Mouse (Mus musculus): ENCODE measurements around the gene Anapc4. TPM values are rescaled to one million over a fixed set of nuclear protein-coding genes. Genes with fewer than 3 reads are reported as not detected.

Gene Anapc4
- polyA plus RNA-seq (2012; fragmentation: generic; extraction: Trizol): 41.3 TPM
- long read RNA-seq, experiment 1, transcript Anapc4-201 (28 exons, 3,854 nt): major isoform, 52 of 73 reads
- long read RNA-seq, experiment 1, transcript Anapc4-204 (2 exons, 745 nt): minor isoform, 5 of 73 reads
- long read RNA-seq, experiment 1, partial matches to known transcripts: 11 of 73 reads
- long read RNA-seq, experiment 1, other reads (novel, unspliced or antisense): 5 of 73 reads
- long read RNA-seq, experiment 2, transcript Anapc4-201 (28 exons, 3,854 nt): major isoform, 659 of 706 reads
- long read RNA-seq, experiment 2, partial matches to known transcripts: 5 of 706 reads
- long read RNA-seq, experiment 2, other reads (novel, unspliced or antisense): 40 of 706 reads

DNA sequence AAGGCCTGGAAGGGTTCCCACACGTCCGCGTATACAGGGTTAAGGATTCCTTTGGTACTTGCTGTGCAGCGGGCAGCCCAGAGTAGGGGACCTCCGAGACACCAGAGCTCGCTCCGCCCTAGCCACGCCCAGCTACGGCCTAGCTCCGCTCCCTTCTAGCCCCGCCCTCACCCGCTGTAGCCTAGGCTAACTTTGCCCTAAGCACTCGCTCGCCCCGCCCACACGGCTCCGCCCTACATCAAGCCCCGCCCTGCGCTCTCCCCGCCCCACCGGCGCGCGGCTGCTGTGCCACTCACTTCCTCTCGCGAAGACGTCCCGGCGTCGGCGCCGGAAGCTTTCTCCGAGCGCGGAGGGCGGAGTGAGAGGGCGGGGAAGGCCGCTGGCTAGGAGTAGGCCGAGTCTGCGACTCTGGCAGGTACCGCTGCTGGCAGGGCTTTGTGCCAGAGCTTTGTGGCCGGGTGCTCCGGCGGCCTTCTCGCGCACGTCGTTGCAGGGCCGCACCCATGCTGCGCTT, at the start of gene Anapc4:
TSS of gene Anapc4 (plus strand) at position 252 of the 514 bp plus-strand sequence.
- H3ac ChIP-seq (ENCODE audit: control insufficient read depth, insufficient read length, low read depth): peak within 1 kb of the TSS; percentile 83
- H3K79me2 ChIP-seq (ENCODE audit: control insufficient read depth, insufficient read depth): peaks cover 48% of the 10 kb centered on the region
- TF ChIP-seq USF1 (IDR thresholded peaks at IDR 0.05; ENCODE audit: low read depth) (no peak), MAX (IDR thresholded peaks at IDR 0.05) (peak; percentile 15)
- H3K4me3 ChIP-seq (ENCODE audit: insufficient read depth, poor library complexity, severe bottlenecking): peak within 1 kb of the TSS; percentile 77
- H3K27me3 ChIP-seq (ENCODE audit: control insufficient read depth, insufficient read depth, insufficient read length): no peaks in the 10 kb centered on the region
- peaks cover 31% of the 10 kb centered on the region for H3K79me3 ChIP-seq (ENCODE audit: low read depth)
- peaks cover 23% of the 10 kb centered on the region for H3K36me3 ChIP-seq (ENCODE audit: control insufficient read depth, insufficient read depth)

DNA sequence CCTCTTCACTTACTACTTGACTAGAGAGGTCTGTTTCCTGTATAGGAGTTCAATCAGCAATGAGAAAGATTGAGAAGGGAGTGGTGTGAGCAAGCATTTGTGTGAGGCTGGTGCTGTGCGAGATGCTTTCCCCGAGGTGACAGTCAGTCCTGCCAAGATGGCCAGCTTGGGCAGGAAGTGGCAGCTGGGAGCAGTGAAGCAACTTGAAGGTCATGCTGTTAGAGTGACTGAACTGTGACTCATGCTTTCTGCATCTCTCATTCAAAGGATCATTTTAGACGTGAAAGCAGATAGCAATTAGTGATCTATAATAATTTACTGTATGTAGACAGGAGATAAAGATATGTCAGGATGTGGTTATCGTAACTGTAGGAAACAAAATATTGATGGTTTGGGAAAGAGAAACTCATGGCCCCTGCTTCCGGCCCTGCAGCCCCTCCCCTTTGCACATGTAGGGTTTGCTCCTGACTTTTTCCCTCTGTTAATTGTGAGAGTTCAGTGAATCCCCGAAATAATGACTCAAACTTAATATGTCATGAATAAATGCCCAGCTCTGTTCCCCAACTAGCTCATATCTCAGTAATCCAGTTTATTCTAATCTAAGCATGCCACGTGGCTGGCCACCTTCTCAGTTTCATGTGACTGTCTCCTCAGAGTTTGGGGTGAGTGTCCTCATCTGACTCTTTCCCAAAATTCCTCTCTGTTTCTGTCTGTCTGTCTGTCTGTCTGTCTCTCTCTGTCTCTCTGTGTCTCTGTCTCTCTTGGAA, 47.1 kb upstream of the Anapc4 start:
- Histone ChIP-seq H3K36me3 (ENCODE audit: control insufficient read depth, insufficient read depth) (peaks cover 35% of the 10 kb centered on the region), H3ac (ENCODE audit: control insufficient read depth, insufficient read length, low read depth) (no peak overlapping the region), H3K79me2 (ENCODE audit: control insufficient read depth, insufficient read depth) (peaks cover 76% of the 10 kb centered on the region), H3K27me3 (ENCODE audit: control insufficient read depth, insufficient read depth, insufficient read length) (no peaks in the 10 kb centered on the region), H3K4me3 (ENCODE audit: insufficient read depth, poor library complexity, severe bottlenecking) (no peak overlapping the region), H3K79me3 (ENCODE audit: low read depth) (peaks cover 47% of the 10 kb centered on the region)
- TF ChIP-seq MYOG (IDR thresholded peaks at IDR 0.05; ENCODE audit: control insufficient read depth, extremely low read depth, insufficient read length): no peak
- peak; percentile 67 for TF ChIP-seq FOSL1 (IDR thresholded peaks at IDR 0.05; ENCODE audit: insufficient read depth, low read length, poor library complexity, severe bottlenecking)
- peak; percentile 93 for TF ChIP-seq CEBPB (IDR thresholded peaks at IDR 0.05; ENCODE audit: low read depth)
- peak; percentile 89 for TF ChIP-seq MYOD1 (IDR thresholded peaks at IDR 0.05; ENCODE audit: control insufficient read depth, insufficient read length, low read depth)
- TF ChIP-seq MAX (IDR thresholded peaks at IDR 0.05): peak; percentile 90
- no peak for TF ChIP-seq CTCF (IDR thresholded peaks at IDR 0.05; ENCODE audit: control insufficient read depth, insufficient read depth, insufficient read length)
- peak; percentile 72 for TF ChIP-seq USF1 (IDR thresholded peaks at IDR 0.05; ENCODE audit: low read depth)

DNA sequence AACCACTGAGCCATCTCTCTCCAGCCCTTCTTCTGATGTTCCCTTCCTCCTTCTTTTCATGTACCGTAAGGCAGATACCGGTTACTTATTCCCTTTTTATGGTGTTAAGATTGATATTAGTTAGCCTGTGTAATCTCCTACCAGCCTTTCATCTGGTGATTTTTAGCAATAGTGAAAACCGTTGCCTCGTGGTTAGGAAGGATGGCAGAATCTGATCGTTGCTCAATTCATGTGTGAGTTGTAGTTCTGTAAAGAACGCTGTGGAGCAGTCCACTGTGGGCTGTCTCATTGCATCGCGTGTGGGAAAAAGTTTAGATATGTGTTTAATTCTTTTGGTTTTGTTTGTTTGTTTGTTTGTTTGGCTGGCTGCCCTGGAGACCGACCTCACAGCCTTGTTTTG, 40.6 kb upstream of the Anapc4 start:
- no peak overlapping the region for H3K4me3 ChIP-seq (ENCODE audit: insufficient read depth, poor library complexity, severe bottlenecking)
- TF ChIP-seq MAX (IDR thresholded peaks at IDR 0.05): no peak
- TF ChIP-seq FOSL1 (IDR thresholded peaks at IDR 0.05; ENCODE audit: insufficient read depth, low read length, poor library complexity, severe bottlenecking): no peak
- TF ChIP-seq USF1 (IDR thresholded peaks at IDR 0.05; ENCODE audit: low read depth): no peak
- TF ChIP-seq CTCF (IDR thresholded peaks at IDR 0.05; ENCODE audit: control insufficient read depth, insufficient read depth, insufficient read length): no peak
- TF ChIP-seq MYOG (IDR thresholded peaks at IDR 0.05; ENCODE audit: control insufficient read depth, extremely low read depth, insufficient read length): no peak
- TF ChIP-seq CEBPB (IDR thresholded peaks at IDR 0.05; ENCODE audit: low read depth): no peak
- no peak for TF ChIP-seq MYOD1 (IDR thresholded peaks at IDR 0.05; ENCODE audit: control insufficient read depth, insufficient read length, low read depth)

DNA sequence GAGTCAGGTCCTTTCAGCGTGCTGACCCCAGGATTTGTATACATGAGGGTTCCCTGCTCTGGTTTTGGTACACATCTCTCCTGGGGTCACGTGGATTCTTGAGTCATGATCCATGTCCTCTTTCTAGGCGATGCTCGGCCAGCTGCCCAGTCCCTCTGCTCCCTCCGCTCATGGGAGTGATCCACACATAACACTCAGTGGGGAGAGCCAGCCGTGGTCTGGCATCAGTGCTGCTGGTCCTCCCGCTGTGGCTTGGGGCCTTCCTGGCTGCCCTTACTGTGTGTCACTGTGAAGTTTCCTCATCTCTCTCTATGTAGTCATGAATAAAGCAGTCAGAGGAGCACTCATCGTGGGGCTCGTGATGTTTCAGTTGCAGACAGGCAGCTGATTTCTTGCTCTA, 39.7 kb upstream of the Anapc4 start:
- peaks cover 56% of the 10 kb centered on the region for H3K79me2 ChIP-seq (ENCODE audit: control insufficient read depth, insufficient read depth)
- peak; percentile 55 for TF ChIP-seq USF1 (IDR thresholded peaks at IDR 0.05; ENCODE audit: low read depth)
- no peak for TF ChIP-seq CEBPB (IDR thresholded peaks at IDR 0.05; ENCODE audit: low read depth)
- no peak for TF ChIP-seq CTCF (IDR thresholded peaks at IDR 0.05; ENCODE audit: control insufficient read depth, insufficient read depth, insufficient read length)
- no peak for TF ChIP-seq MYOD1 (IDR thresholded peaks at IDR 0.05; ENCODE audit: control insufficient read depth, insufficient read length, low read depth)
- peaks cover 40% of the 10 kb centered on the region for H3K79me3 ChIP-seq (ENCODE audit: low read depth)
- H3K4me3 ChIP-seq (ENCODE audit: insufficient read depth, poor library complexity, severe bottlenecking): no peak overlapping the region
- H3K27me3 ChIP-seq (ENCODE audit: control insufficient read depth, insufficient read depth, insufficient read length): no peaks in the 10 kb centered on the region
- H3K36me3 ChIP-seq (ENCODE audit: control insufficient read depth, insufficient read depth): peaks cover 41% of the 10 kb centered on the region
- H3ac ChIP-seq (ENCODE audit: control insufficient read depth, insufficient read length, low read depth): no peak overlapping the region

More for the DNA sequence above, 40.6 kb upstream of the Anapc4 start:
- Histone ChIP-seq H3K36me3 (ENCODE audit: control insufficient read depth, insufficient read depth) (peaks cover 38% of the 10 kb centered on the region), H3K27me3 (ENCODE audit: control insufficient read depth, insufficient read depth, insufficient read length) (no peaks in the 10 kb centered on the region), H3K79me3 (ENCODE audit: low read depth) (peaks cover 47% of the 10 kb centered on the region), H3ac (ENCODE audit: control insufficient read depth, insufficient read length, low read depth) (no peak overlapping the region), H3K79me2 (ENCODE audit: control insufficient read depth, insufficient read depth) (peaks cover 65% of the 10 kb centered on the region)

- Histone ChIP-seq H3ac (ENCODE audit: control insufficient read depth, insufficient read length, low read depth) (no peak overlapping the region), H3K79me3 (ENCODE audit: low read depth) (no peaks in the 10 kb centered on the region), H3K27me3 (ENCODE audit: control insufficient read depth, insufficient read depth, insufficient read length) (no peaks in the 10 kb centered on the region), H3K36me3 (ENCODE audit: control insufficient read depth, insufficient read depth) (peaks cover 65% of the 10 kb centered on the region), H3K79me2 (ENCODE audit: control insufficient read depth, insufficient read depth) (peaks cover 12% of the 10 kb centered on the region), H3K4me3 (ENCODE audit: insufficient read depth, poor library complexity, severe bottlenecking) (no peak overlapping the region)
- TF ChIP-seq MYOD1 (IDR thresholded peaks at IDR 0.05; ENCODE audit: control insufficient read depth, insufficient read length, low read depth): no peak
- TF ChIP-seq FOSL1 (IDR thresholded peaks at IDR 0.05; ENCODE audit: insufficient read depth, low read length, poor library complexity, severe bottlenecking): no peak
Observed at GRCm38 (mm10) chr5:52799274-52799985, 34.4 kb upstream of the Anapc4 start.
